Mouse (Mus musculus): Measurements from ENCODE around the gene Prss54.

Prss54 gene

DNA sequence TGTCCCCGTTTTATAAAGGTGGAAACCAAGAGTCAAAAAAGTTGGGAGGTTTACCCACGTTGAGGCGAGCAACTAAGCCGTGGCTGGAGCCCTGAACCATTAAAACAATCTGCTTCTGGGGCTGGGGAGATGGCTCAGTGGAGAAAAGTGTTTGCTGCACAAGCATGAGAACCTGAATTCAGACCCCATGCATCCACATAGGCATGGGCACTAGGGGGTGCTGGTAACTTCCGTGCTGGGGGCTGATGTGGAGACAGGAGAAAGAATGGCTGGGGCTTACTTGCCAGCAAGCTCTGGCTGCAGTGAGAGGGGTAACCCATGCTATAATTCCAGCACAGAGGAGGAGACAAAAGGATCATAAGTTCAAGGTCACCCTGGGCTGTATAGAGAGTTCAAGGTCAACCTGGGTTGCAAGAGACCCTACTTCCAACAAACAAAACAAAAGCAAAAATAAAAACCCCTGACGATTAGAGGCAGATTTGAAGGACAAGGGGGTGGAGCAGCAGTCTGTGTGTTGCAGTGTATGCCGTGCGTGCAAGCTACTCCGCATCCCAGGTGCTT is 47.3 kb downstream of the Prss54 start:
- TF ChIP-seq GATA4 (IDR thresholded peaks at IDR 0.05; ENCODE audit: insufficient replicate concordance, low read length) = no peak

DNA sequence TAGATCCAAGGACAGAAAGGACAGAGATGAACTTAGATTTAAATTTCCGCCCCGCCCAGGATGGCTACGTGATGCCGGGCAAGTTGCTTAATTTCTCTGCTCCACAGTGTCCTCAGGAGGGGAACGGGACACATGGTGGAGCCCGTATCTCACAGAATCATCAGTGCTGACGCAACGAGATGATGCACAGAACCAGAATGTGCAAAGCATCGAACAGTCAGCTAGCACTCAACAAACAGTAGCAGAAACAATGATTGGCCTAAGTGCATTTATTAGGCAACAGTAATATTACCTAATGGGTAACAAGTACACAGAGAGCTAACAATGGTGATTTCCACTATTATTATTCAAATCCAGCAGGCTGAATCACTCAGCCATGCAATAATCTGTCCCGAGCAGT is 47.9 kb downstream of the Prss54 start:
- no peak for TF ChIP-seq GATA4 (IDR thresholded peaks at IDR 0.05; ENCODE audit: insufficient replicate concordance, low read length)

DNA sequence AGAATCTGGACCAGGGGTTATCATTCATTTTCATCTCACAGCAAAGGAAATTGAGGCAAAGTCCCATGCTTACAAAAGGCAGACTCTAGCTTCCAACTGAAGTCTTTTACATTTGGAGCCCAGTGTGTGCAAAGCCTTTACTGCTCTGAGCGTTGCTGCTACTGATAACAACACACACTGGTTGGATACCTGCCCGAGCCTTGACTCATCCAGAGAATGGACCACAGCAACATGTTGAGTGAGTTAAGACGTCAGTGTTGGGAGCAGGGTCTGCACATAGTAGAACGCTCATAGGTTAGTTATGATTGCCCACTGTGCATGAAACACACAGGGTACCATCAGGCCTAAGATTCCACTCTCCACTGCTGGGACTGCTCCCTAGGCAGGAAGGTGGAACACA is 52.1 kb downstream of the Prss54 start:
- TF ChIP-seq GATA4 (IDR thresholded peaks at IDR 0.05; ENCODE audit: insufficient replicate concordance, low read length) = no peak

DNA sequence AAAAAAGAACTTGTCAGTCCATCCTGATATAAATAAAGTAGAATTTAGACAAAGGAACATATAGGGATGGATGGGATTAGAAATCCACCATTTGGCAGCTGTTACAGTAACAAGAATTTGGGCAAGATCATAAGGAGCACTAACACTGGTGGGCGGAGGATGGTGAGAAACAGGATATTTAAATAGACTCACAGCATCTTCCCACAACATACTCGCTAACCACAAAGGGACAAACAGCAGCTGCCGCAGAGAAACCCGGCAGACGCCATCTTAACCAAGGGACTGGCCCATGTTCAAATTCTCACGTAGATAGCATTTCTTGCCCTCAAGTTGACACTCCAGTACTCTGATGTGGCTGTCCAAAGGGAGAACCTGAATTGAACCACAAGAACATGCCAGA is 59.2 kb downstream of the Prss54 start:
- no peak for TF ChIP-seq GATA4 (IDR thresholded peaks at IDR 0.05; ENCODE audit: insufficient replicate concordance, low read length)

DNA sequence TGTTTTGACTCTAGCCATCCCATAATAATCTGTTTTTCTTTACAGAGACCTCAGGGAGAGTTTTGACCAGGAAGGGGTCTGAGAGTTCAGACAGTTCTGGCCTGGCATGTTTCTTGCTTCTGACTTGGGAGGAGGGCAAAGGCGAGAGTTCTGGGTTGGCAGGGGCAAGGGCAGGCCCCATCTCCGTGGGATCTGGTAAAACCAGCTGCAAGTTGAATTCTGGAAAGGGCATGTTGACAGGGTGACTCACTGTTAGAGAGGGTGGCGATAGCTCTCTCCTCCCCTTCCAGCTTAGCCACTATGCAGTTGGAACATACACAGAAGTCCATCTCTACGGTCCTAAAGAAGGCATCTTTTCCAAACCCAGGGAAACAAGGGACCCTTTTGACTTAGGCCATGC is 62.9 kb downstream of the Prss54 start:
- TF ChIP-seq GATA4 (IDR thresholded peaks at IDR 0.05; ENCODE audit: insufficient replicate concordance, low read length) = no peak

DNA sequence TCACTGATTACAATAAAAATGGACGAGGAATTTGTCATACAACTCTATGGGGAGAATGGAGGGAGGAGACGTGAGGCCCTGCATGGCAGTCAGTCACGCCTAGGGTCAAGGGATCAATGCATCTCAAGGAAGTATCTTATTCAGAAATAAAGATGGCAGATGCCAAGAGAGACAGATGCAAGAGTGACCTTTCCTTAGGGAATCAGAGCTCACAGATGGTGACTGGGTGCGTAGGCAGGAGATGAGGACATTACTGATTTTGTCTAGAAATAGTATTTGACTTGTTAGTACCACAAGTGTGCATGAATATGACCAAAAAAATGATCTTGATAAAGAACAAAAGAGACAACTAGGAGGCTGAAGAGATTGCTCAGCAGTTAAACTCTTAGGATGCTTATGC is 63.9 kb downstream of the Prss54 start:
- no peak for TF ChIP-seq GATA4 (IDR thresholded peaks at IDR 0.05; ENCODE audit: insufficient replicate concordance, low read length)
